Mouse (Mus musculus) sigmoid colon, adult 10 weeks (tissue): ENCODE measurements around the gene Wdr3. TPM values are rescaled to one million over a fixed set of nuclear protein-coding genes. Genes with fewer than 3 reads are reported as not detected.

ENCODE experiments used
- polyA plus RNA-seq: library from polyadenylated mRNA; stranded (reverse); fragments of 350-450 nt; fragmentation: Illumina TruSeq; extraction: RNeasy Lipid Tissue Mini Kit (QIAGEN cat#74804); gene quantifications from one replicate; pipeline ENCODE4 v1.2.3, GENCODE M21; 2014; ENCODE audit warnings: low read depth, low replicate concordance

The Wdr3 gene
- 18.6 TPM for polyA plus RNA-seq

GRCm38 (mm10) chr3:100162315-100163105 is at the start of gene Wdr3, which contains the start of gene Gdap2:
Wdr3 (minus strand) TSS chr3:100162407.
Gdap2 (plus strand) TSS chr3:100162381.

Other genes starting within 250 kb of the Wdr3 start
- gene Gdap2, start within 50 bp of the Wdr3 start, polyA plus RNA-seq: 47.5 TPM